Mouse (Mus musculus) forebrain, embryonic 15.5 days (tissue): ENCODE results near the gene Ldhb. TPM values are rescaled to one million over a fixed set of nuclear protein-coding genes. Genes with fewer than 3 reads are reported as not detected.

Experiments used
- ATAC-seq: fragments of 200-750 bp; cut with Nextera tagmentation; replicated peaks from 2 replicates; pipeline ENCODE4 v1.8.0; 2017; ENCODE audit warnings: mild to moderate bottlenecking, moderate TSS enrichment, moderate library complexity
- H3K27ac ChIP-seq: fragments of 300-500 bp; sonication (generic); replicated peaks from 2 replicates; pipeline ENCODE4 v1.5.1; 2015; ENCODE audit warnings: mild to moderate bottlenecking, inconsistent platforms
- H3K27me3 ChIP-seq: fragments of 300-500 bp; sonication (generic); 2 replicates; pipeline ENCODE4 v1.6.1; 2015; ENCODE audit warnings: inconsistent platforms
- H3K36me3 ChIP-seq: fragments of 300-500 bp; sonication (generic); 2 replicates; pipeline ENCODE4 v1.6.1; 2015; ENCODE audit warnings: mild to moderate bottlenecking, inconsistent platforms
- H3K4me1 ChIP-seq: fragments of 300-500 bp; sonication (generic); 2 replicates; pipeline ENCODE4 v1.6.1; 2015; ENCODE audit warnings: inconsistent platforms
- H3K4me2 ChIP-seq: fragments of 300-500 bp; sonication (generic); replicated peaks from 2 replicates; pipeline ENCODE4 v1.6.1; 2015; ENCODE audit warnings: mild to moderate bottlenecking, inconsistent platforms
- H3K4me3 ChIP-seq: fragments of 300-500 bp; sonication (generic); 2 replicates; pipeline ENCODE4 v1.5.1; 2015; ENCODE audit warnings: mild to moderate bottlenecking, inconsistent platforms
- H3K9ac ChIP-seq: fragments of 300-500 bp; sonication (generic); replicated peaks from 2 replicates; pipeline ENCODE4 v1.6.1; 2015; ENCODE audit warnings: mild to moderate bottlenecking, inconsistent platforms
- H3K9me3 ChIP-seq: fragments of 300-500 bp; sonication (generic); 2 replicates; pipeline ENCODE4 v1.6.1; 2016; ENCODE audit warnings: inconsistent platforms
- WGBS: fragments of 180-500 bp; shearing (Covaris S2); methylation state at CpG from one replicate; pipeline ENCODE4 v1.1.7; 2015; ENCODE audit warnings: mixed read lengths; 5-methylcytosine and 5-hydroxymethylcytosine counted together
- polyA plus RNA-seq: library from polyadenylated mRNA; unstranded; fragments of >200 nt; fragmentation: Nextera tagmentation; extraction: Ambion mirVana; gene quantifications from 2 replicates; pipeline ENCODE4 v1.2.1, GENCODE M21; 2015

Ldhb gene
- polyA plus RNA-seq, 1 experiment from 2014 or later, result 489 TPM

DNA sequence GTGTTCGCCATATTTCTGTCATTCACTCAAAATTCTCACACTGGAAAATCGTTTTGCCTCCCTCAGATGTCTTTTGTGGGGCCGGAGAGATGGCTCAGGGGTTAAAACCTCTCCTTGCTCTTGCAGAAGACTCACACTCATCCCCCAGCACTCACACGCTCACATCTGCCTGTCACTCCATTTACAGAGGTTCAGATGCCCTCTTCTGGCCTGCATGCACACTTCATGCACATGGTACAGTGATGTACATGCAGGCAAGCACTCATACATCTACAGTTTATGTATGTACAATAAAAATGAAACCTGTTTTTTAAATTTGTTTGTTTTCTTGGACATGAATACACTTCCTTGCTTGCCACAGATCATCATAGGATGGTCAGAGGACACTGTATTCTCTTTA is 38.2 kb downstream of the Ldhb start:
- Histone ChIP-seq H3K4me1 (no peaks in the 10 kb centered on the region), H3K36me3 (no peaks in the 10 kb centered on the region), H3K27ac (no peak overlapping the region), H3K4me3 (no peak overlapping the region), H3K27me3 (no peaks in the 10 kb centered on the region), H3K9ac (no peak overlapping the region), H3K4me2 (no peak overlapping the region), H3K9me3 (no peaks in the 10 kb centered on the region)
- WGBS, result 50% methylated on average over 4 of the region's 4 CpGs
- ATAC-seq, result peak; percentile 72; the same call in 1 of the 2 replicates

DNA sequence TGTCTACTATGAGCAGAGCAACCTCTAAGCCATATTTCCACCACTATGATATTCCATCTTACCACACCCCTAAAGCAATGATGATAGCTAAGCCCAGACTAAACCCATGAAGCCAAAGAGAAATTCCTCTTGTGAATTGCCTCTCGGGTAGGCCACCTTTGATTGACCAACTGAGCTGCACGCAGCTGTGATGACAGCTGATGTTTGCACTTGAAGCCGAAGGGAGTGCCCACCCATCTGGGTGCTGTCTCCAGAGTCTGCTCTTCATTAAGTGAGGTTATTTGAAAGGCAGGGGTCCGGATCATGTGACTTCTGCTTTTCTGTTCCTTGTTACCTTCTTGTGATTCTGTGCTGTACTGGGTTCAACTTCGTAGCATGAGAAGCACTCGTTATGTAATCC is 45.6 kb downstream of the Ldhb start:
- Histone ChIP-seq H3K4me2 (no peak overlapping the region), H3K27me3 (no peaks in the 10 kb centered on the region), H3K4me3 (no peak overlapping the region), H3K9ac (no peak overlapping the region), H3K9me3 (no peaks in the 10 kb centered on the region), H3K36me3 (no peaks in the 10 kb centered on the region), H3K27ac (no peak overlapping the region), H3K4me1 (no peaks in the 10 kb centered on the region)
- no peak for ATAC-seq
- WGBS, result 71% methylated on average over 6 of the region's 6 CpGs

DNA sequence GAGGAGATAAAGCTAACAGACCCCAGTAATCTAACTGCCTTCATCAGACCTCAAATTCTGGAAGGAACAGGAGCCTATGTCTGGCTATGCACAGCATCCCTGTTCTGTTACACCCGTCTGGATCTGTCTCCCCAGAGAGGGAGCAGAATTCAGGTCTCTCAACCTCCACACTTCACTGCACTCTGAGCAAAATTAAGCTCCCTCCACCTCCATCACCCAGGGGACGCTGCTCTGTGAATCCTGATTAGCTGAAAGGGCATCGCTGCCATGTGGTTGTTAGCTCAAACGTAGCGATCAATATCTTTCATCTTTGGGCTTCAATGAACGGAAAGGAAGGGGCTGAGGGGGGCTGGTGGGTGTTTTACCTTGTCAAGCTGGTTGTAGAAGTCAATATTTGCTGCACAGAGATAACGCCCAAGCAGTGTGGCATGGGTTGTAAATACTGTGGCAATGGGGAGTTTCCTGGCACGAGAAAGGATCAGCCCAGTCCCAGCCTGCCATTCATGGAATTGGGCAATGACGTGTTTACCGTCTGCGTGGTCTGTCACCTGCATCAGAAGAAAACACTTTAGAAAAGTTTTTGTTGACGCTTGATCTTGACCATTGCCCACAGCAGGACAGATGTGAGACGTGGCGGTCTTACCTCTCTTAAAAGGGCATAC is 48.6 kb downstream of the Ldhb start:
- Histone ChIP-seq H3K36me3 (no peaks in the 10 kb centered on the region), H3K4me2 (no peak overlapping the region), H3K27ac (no peak overlapping the region), H3K4me3 (no peak overlapping the region), H3K9ac (no peak overlapping the region), H3K4me1 (no peaks in the 10 kb centered on the region), H3K9me3 (no peaks in the 10 kb centered on the region), H3K27me3 (no peaks in the 10 kb centered on the region)
- ATAC-seq, result no peak
- 74% methylated on average over 14 of the region's 14 CpGs for WGBS

GRCm38 (mm10) chr6:142458010-142458409 is 49.7 kb downstream of the Ldhb start:
- Histone ChIP-seq H3K9ac (no peak overlapping the region), H3K27ac (no peak overlapping the region), H3K4me1 (no peaks in the 10 kb centered on the region), H3K4me2 (no peak overlapping the region), H3K9me3 (no peaks in the 10 kb centered on the region), H3K36me3 (no peaks in the 10 kb centered on the region), H3K27me3 (no peaks in the 10 kb centered on the region), H3K4me3 (no peak overlapping the region)
- whole genome bisulfite sequencing, result 39% methylated on average over 7 of the region's 7 CpGs
- ATAC-seq, result no peak

DNA sequence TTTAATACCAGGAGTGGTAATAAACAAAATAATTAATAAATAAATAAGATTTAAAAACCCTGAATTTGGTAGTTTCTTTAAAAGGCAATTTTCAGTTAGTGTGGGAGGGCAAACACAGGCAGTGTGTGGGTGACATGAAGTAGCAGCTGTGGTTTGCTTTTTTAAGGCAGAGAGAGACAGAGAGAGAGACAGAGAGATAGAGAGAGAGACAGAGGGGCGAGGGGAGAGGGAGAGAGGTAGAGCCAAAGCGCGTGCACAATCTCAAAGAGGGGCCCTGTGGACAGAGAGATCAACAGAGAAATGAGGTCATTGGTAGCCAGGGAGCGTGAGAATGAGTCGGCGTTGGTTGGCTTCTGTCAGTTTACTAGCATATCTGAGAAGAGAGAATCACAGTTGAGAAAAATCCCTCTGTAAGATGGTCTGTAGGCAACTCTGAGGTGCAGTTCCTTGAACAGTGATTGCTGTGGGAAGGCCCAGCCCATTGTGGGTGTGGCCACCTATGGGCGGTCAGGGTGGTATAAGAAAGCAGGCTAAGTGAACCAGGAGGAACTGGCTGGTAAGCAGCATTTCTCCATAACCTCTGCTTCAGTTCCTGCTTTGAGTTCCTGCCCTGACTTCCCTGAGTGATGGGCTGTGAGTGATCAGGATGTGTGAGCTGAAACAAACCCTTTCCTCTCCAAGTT is 52.3 kb downstream of the Ldhb start:
- Histone ChIP-seq H3K36me3 (no peaks in the 10 kb centered on the region), H3K27ac (no peak overlapping the region), H3K9ac (no peak overlapping the region), H3K27me3 (no peaks in the 10 kb centered on the region), H3K9me3 (no peaks in the 10 kb centered on the region), H3K4me2 (no peak overlapping the region), H3K4me3 (no peak overlapping the region), H3K4me1 (no peaks in the 10 kb centered on the region)
- 54% methylated on average over 7 of the region's 7 CpGs for WGBS
- no peak for ATAC-seq

- Histone ChIP-seq H3K27me3 (no peaks in the 10 kb centered on the region), H3K9ac (no peak overlapping the region), H3K27ac (no peak overlapping the region), H3K36me3 (no peaks in the 10 kb centered on the region), H3K4me1 (no peaks in the 10 kb centered on the region), H3K4me3 (no peak overlapping the region), H3K4me2 (no peak overlapping the region), H3K9me3 (no peaks in the 10 kb centered on the region)
- no peak for ATAC-seq
- 88% methylated on average over 2 of the region's 2 CpGs for WGBS
These were observed 54.4 kb downstream of the Ldhb start for GRCm38 (mm10) chr6:142453311-142453710.

GRCm38 (mm10) chr6:142451381-142451780 is 56.4 kb downstream of the Ldhb start:
- Histone ChIP-seq H3K9me3 (no peaks in the 10 kb centered on the region), H3K4me3 (no peak overlapping the region), H3K27ac (no peak overlapping the region), H3K4me1 (no peaks in the 10 kb centered on the region), H3K4me2 (no peak overlapping the region), H3K36me3 (no peaks in the 10 kb centered on the region), H3K9ac (no peak overlapping the region), H3K27me3 (no peaks in the 10 kb centered on the region)
- 88% methylated on average over 12 of the region's 12 CpGs for WGBS
- ATAC-seq, result no peak

Other genes with a start within 250 kb of the Ldhb start
- 0.31 and 0.42 TPM in 2 replicates for gene Iapp, start 209.5 kb downstream of the Ldhb start, polyA plus RNA-seq
- 0.17 and 0.24 TPM in 2 replicates for gene Slco1a5, start 185.0 kb downstream of the Ldhb start, polyA plus RNA-seq
- gene Pyroxd1, start 162.3 kb downstream of the Ldhb start, polyA plus RNA-seq, result 21.5 and 25.2 TPM in 2 replicates
- gene Recql, start 120.9 kb downstream of the Ldhb start, polyA plus RNA-seq, result 29.1 and 31.2 TPM in 2 replicates
- 80.6 and 85.5 TPM in 2 replicates for gene Golt1b, start 120.7 kb downstream of the Ldhb start, polyA plus RNA-seq
- 1.3 and 3.4 TPM in 2 replicates for gene Spx, start 94.5 kb downstream of the Ldhb start, polyA plus RNA-seq
- not detected in 2 replicates for gene Gys2, start 34.8 kb downstream of the Ldhb start, polyA plus RNA-seq
- 12.0 and 13.4 TPM in 2 replicates for gene Kcnj8, start 63.7 kb upstream of the Ldhb start, polyA plus RNA-seq
- 2.9 and 3.1 TPM in 2 replicates for gene Abcc9, start 194.4 kb upstream of the Ldhb start, polyA plus RNA-seq
- 147 and 160 TPM in 2 replicates for gene Cmas, start 248.7 kb upstream of the Ldhb start, polyA plus RNA-seq